Mouse (Mus musculus) right cerebral cortex, postnatal 4 days (tissue): ENCODE results near the gene Ube2cbp.

ENCODE experiments used
- DNase-seq: peaks from one replicate; pipeline ENCODE4 v3.0.0-alpha.2; 2022

The Ube2cbp gene

DNA sequence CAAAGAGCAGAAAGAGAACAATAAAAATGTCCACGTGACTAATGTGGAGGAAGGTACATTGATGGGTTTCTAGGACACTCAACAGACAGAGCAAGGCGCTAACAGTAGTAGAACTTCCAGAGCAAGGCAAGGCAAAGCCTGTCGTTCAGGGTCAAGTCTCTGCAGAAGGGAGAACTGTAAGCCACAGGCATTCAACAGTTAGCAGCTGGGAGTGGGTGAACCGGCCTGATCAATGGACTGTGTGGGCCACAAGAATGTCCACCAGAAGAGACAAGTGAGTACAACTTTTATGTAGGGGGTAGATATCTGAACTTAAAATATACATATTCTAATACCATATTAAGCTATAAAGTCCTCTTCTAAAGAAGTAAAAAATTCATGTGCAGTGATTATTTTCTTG, 41.4 kb downstream of the Ube2cbp start:
- DNase-seq: no peak

DNA sequence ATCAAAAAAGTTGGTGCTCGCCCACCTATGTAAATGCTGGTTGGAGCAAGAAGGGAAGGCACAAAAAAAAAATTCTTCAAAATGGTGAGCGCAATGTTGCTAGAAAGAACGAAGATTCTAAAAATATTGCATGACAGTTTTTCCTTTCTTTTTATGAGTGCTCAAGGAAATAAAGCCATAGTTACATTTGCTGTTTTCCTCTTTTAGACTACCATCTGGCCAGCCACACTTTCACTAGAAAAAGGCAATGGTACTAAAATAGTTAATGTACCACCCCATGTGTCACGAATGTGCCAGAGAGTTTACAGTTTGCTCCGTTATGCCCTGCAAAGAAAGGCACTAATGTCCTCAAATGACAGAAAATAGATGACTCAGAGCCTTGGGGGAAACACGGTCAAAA, 45.4 kb downstream of the Ube2cbp start:
- DNase-seq: no peak

DNA sequence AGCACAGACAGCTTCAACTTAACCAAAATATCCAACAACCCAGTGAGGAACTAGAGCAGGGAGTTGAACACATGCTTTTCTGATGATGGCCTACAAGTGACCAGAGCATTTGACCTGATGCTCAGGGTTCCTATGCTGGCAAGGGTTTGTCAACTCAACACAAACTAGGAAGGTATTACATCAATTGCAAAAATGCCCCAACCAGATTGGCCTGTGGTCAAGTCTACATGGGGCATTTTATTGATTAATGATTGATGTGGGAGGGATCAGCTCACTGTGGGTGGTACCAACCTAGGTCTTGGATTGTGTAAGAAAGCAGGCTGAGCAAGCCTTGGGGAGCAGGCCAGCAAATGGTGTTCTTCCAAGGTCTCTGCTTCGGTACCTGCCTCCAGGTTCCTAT, 46.8 kb downstream of the Ube2cbp start:
- no peak for DNase-seq

DNA sequence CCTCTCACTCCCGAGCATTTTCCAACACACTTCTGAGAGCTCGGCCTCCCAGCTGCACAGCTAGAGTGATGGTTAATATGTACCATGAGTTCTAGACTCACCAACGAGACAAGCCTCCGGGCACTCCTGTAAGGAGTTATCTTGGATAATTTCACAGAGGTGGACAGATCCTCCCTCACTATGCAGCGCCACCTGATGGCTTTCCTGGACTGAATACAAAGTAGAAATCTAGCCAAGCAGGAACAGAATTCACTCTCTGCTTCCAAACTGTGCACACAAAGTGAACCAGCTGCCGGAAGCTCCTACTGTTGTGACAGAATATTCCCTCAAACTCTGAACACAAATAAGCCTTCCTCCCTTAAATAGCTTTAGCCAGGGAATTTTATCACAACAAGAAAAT, 69.0 kb downstream of the Ube2cbp start:
- DNase-seq: no peak

DNA sequence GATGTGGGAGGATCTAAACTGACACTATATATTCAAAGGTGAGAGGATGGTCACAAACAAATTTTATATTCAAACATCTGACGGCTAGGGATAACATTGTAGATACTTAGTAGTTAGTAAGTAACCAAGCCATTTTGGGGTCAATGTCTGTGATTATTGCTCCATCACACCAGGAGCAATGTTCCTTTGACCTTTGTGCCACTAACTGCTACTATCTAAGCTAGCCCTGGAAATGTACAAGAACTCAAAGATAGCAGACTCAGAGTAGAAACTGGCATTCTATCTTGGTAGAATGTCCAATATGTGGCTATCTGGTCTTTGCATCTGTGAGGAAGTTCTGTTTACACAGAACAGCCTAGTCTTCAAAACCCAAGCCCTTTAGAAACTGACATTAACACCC, 69.7 kb downstream of the Ube2cbp start:
- no peak for DNase-seq

DNA sequence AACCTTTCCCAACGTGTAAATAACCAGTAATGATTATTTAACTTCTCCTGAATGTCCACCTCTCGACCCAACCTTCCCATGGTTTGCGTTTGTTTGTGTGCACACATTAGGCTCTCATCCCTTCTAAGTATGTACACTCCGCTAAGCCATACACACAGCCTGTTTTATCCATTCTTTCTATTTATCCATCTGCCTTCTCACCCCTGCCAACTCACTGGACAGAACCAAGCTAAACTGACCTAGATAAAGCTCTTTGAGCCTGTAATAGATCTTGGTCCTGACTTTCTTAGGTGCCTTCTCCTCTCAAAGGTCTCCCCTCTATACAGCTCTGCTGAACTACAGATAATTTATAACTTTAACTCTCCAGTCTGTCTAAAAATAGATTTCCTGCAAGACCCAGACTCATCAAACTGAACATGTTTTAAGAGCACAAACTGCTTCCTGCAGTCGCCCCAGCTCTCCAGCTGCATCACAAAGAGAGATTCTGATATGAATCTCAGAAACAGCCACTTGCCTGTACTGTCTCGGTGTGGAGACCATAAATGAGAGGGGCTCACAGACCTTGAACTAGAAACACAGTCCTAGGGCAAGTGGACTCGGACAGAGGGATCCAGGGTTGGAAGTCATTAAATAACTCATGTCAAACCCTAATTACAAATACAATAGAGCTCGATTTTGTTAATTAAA, 71.0 kb downstream of the Ube2cbp start:
- no peak for DNase-seq

DNA sequence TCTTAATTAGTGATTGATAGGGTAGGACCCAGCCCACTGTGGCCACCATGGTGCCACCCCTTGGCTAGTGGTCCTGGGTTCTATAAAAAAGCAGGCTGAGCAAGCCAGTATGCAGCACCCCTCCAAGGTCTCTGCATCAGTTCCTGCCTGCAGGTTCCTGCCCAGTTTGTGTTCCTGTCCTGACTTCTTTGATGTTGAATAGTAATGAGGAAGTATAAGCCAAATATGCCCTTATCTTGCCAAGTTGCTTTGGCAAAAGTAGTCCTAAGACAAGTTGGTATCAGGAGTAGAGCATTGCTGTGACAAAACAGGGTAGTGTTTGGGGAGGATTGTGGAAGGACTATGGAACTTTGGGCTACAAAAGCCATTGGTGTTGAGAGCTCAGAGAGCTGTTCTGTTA, 73.3 kb downstream of the Ube2cbp start:
- no peak for DNase-seq

DNA sequence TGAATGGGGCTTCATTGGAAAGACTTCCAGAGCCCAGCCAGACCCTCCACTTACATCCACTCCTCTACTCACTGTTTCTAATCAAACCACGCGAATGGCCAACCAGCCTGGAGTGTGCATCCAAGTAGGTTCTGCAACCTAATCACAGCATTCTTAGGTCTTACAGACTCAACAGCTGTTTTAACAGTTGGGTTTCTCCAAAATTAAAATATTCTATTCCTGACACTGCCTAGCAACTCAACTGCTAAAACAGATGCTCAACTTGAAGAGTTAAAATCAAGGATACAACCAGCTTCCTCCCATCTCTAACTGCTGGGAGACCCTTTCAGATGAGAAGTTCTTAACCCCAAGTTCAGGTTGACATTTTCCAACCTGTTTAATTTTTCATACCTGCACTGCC, 74.0 kb downstream of the Ube2cbp start:
- no peak for DNase-seq

DNA sequence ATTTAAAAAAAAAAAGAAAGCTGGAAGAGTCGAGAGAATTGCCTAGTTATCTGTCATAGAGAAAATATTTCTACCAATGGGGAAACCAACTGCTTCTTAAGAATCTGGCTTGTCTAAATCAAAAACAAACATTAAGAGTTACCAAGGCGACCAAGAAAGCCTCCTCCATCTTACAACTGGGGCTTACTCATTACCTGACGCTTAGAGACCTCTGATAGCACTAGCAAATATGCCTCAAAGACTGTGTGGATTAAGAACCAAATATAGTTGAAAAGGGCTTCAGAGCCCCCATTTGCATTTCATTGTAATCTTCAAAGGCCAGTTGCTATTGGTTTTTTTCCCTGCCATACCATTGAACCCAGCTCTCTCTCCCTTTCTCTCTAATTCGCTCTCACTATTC, 76.2 kb downstream of the Ube2cbp start:
- no peak for DNase-seq

DNA sequence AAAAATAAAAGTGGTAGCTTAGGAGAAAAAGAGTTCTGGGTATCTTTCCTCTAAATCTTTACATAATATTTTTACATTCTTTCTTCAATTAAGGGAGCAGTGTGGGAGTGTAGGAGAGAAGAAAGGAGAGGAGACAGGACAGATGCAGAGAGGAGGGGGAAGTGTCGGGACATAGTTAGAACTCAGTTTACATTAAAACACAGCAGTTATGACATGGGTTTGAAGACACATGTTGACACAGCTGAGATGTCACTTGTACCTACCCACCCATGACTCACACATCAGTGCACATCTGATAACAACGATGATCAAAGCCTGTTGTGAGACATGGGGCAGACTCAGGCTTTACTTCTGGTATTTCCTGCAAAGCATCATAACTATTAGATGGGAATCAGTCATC, 87.8 kb downstream of the Ube2cbp start:
- DNase-seq: no peak

DNA sequence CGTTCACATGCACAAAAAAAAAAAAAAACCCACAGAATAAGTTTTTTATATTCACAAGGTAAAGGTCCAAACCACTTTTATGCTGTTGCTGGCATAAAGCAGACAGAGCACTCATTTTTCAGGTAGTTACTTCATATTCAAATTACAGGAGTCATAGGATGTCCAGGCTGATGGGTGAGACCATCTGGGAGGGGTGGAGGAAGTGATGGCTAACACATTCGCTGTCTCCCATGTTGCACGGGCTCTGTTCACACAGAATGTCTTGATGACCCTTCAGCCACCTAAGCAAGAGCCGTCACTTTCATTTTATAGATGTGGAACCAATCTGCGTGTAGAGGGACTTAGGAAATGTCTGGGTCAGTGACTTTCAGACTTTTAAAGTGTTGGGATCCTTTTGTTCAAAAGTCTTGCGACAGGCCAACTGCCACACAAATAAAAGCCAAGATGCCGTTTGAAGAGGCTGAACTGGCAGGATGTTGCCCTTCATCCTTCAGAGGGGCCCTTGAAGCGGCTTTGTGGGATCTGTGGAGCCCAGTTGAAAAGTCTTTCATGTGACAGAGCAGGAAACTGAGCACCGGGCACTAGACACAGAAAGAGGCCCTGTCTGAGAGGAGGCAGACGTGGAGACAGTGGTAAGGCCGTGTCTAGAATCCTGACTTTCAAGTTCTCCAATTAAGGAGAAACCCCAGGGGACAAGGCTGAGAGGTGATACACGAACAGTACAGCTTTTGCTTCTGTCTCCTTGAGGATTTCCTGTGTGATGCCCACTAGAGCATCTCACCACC, 91.8 kb downstream of the Ube2cbp start:
- no peak for DNase-seq

DNA sequence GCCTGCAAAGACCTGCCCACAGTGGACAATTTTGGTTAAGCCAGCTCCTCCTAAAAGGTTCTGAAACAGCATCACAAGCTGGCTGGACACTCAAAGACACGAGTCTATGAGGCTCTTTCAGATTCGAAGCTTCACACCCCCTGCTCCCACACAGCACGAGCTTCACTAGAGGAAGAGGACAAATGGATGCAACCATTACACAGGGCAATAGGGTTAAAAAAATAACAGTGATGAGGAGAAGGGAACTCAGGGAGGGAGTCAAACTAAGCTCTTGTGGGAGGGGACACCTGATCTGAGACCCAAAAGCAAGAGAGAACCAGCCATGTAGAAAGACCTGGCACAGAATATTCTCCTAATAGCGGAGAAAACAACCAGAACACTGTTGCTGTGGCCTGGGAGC, 95.5 kb downstream of the Ube2cbp start:
- no peak for DNase-seq

DNA sequence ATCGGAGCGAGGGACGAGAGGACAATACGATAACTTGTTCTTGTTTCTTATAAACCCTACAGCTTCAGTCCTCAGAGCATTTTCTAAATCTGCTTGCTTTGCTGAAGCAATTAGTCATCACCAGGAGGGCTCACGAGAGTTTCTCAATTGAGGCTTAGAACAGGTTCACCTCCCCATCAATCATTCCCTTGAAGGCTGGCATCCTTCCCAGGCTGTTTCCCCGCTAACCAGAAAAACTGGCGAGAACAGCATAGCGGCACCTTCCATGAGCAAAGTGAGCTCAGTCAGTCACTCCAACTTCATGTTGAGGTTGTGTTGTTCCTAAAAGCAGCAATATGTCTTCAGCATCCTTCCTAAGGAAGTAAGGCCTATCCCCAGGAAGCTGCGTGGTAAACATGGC, 104.2 kb downstream of the Ube2cbp start:
- DNase-seq: no peak

DNA sequence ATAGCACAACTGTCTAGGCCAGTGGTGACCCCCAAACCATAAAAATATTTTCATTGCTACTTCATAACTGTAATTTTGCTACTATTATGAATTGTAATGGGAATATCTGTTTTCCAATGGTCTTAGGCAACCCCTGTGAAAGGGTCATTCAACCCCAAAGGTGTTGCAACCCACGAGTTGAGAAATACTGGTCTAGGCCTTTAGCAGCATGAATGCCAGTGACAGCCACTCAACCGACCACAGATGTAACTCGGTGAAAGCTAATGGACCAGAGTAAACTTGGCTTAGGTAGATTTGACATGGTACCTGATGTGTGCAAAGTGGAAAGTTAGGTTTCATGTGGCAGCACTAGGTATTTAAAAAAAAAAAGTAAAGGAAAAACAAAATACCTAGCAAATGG, 108.9 kb downstream of the Ube2cbp start:
- DNase-seq: no peak

DNA sequence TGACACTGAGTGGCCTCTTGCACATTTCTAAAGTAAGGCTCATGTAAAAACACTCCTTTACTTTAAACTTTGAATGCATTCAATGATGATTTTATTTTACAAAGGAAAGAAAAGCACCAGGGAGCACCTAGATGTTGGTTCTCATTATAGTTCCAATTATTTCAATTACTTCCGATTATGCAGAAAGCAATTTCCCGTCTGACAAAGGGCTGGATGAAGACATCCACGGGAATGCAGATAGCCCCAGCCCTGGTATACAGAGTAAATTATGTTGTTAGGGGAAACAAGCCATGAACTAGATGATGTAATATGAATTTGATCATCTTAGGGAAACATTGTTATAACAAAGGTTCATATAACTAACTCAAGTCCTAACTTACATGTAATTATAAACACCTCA, 113.3 kb downstream of the Ube2cbp start:
- DNase-seq: no peak

DNA sequence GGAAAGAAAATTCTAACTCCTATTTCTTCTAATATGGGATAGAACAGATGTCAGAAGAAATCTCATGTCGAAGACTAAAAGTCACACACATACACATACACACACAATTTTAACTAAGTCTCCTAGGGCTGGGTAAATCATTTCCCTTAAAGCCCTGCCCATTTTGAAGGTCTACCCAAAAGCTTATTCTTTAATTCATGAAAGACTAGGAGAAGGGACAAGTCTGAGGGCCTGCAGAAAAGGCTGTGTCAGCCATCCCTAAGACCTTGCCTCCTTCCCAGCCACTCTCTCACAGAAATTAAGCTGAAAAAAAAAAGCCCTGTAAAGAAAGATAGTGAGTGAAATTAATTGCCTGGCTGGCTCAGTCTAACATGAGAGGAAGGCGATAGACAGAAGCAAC, 128.0 kb downstream of the Ube2cbp start:
- DNase-seq: no peak

DNA sequence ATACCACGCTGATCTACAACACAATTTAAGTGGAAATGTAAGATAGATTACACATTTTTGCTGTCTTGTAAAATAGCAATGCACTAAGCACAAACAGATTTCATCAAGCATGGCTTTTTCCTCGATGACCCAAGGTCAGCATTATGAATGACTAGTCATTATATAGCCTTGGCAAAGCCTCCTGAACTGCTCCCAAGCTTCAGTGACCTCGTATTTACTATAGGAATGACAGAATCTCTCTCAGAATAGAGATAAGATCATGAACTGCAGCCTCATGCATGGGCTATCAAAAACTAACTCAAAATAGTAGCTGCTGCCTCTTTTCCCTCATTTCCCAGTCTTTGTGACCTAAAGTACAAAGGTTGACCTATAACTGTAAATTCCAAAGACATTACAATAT, 128.4 kb downstream of the Ube2cbp start:
- DNase-seq: no peak

DNA sequence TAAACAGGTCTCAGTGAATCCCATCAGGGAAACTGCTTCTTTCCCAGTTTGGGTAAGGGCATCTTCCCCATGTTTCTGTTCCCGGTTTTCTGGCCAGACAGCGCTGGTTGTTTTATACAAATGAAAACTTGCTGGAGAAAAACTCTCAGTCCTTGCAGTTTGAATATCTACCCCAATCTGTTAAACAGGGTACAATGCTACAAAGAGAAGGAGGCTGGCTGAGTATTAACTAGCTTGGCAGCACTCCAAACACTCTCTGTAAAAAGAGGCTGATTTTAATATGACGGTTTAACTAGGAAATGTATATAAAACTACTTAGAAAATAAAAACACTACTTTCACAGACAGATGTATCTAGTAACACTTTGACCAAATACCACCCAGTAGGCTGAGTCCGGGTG, 129.2 kb downstream of the Ube2cbp start:
- no peak for DNase-seq

DNA sequence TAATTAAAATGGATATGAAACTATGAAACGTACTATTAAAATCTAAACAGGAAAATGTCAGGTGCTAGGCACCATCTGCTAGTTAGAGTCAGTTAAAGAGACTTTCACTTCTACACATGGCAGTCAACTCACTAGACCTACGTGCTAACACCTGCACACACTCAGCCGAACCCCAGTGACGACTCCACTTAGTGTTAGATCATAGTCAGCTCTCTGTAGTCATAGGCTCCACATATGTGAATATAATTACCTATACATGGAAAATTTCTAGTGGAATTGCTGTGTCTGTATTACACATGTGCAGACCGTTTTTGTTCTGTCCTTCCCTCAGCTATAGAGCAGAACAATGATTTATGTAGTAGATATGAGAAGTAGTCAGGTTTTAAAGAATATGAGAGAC, 130.4 kb downstream of the Ube2cbp start:
- no peak for DNase-seq

DNA sequence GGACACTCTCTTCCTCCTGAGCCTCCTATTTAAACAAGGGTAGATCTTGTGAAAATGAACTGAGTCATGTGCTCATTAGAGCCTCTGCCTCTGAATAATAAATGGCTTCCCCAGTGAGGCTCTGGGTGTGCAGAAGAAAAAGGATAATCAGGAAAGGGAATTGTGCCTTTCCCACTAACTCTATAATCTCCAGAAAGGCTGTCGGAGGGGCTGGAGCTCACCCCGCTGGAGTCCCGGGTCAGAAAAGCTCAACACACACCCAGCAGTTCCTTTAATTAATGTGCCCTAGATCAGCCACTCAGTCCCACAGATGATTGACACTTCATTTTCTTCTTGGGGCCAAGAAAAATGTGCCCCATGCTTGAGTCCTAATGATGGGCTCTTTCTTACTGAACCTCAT, 134.2 kb downstream of the Ube2cbp start:
- DNase-seq: no peak

DNA sequence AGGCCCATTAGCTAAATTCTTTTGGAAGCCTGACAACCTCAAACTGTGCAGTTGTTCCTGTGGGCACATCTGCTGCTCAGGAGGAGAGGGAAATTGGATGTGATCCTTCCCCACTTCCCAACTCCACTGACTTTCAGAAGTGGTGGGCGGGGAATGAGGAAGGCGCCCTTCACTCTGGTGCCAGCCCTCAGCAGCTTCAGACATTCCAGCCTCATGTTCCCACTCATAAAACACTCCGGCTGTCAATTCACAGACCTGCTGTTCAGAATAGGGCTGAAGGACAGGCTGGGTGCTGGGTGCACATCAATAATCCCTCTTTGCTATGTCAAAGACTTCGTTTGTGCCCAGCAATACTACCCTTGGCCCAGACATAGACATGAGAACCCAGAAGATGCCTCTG, 136.5 kb downstream of the Ube2cbp start:
- no peak for DNase-seq

DNA sequence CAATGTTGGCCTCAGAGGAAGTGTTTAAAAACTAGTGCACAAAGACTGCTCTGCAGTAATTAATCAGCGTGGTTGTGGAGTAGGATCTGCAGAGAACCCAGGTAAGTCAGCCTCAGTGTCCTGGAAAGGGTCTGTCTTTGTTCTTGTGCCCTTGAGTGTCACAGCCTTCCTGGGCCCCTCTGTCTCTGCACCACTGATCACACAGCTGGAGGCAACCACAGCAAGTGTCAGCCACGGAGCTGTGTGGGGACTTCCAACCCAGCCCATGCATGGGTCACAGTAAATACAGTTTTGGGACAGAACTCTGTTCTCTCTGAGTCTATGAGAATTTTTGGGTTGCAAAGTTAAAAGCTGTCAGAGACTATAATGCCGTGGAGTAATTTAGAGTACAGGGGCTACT, 137.4 kb downstream of the Ube2cbp start:
- no peak for DNase-seq

DNA sequence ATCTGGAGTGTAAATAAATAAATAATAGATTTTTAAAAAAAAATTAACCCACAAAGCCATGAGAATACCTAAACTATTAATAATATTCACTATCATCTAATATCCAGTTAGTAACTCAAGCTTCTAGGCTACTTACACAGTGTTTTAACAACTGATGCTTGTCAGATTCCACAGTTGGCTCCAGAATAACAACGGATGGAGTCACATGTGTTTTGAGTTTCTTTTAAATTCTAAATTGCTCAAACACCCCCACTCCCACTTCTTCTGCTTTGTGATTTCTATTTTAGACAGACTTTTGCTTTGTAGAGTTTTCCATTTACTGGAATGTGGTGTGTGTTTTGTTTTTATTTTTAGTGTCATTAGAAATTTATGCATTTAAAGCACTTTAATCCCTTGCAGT, 140.0 kb downstream of the Ube2cbp start:
- no peak for DNase-seq

DNA sequence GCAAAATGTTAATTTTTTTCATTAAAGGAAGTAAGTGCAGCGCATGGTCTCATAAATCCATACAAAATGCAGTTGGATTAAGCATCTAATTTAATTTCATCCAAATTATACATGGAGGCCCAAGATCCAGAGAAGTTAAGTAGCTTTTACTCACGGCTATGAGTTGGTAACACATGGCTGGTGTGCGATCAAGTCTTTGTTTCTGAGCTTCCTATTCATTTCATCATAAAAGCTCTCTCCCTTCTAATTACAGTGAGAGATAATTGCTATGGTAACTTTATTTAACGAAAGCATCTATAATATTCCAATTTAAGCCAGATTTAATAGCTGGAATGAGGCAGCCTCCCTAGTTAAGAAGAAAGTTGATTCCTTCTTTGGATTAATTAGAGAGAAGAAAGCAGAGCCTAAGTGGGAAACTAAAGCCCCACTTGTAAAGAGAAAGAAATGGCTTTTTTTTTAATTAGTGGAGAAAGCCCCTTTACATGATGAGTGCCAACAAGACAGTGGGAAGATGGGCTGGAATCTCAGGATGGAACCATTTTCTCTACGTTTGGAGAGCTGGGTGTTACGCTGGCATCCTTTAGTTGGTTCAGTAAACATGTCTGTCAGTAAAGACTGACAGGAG, 145.1 kb downstream of the Ube2cbp start:
- DNase-seq: no peak

DNA sequence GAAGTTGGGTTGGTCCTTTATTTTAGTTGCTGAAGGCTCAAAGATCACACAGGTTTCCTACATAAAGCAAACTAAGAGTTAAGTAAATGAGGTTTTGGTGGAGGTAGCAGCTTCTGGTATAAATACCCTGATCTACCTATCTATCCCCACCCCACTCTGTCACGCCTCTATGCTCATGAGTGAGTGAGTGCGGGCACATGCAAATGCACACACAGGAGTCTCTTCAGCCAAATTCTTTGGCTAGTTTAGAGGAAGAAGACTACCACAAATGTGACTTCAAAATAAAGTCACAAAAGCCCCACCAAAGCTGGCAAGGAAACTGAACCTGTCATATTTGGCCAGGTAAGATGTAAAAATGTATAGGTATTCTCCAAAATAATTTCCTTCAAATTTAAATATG, 149.1 kb downstream of the Ube2cbp start:
- DNase-seq: no peak
